Mouse (Mus musculus) ES-E14 (cell line): Measurements from ENCODE around the gene Rfx7. TPM values are rescaled to one million over a fixed set of nuclear protein-coding genes. Genes with fewer than 3 reads are reported as not detected.
"Not testable (repeated sequence)": the region's sequence is repeated elsewhere in the genome, so short reads cannot be mapped to it uniquely, and the experiment has no call there.

ENCODE experiments used
- DNase-seq: peaks from one replicate; pipeline ENCODE4 v3.0.0-alpha.2; 2013; ENCODE audit warnings: low read depth, low spot score
- H3K27ac ChIP-seq: 2 replicates; pipeline ENCODE4 v1.5.1; 2012; ENCODE audit warnings: low read depth, mild to moderate bottlenecking, low read length, moderate library complexity, mixed read lengths; ENCODE audit not compliant: poor library complexity, insufficient read depth, severe bottlenecking
- H3K36me3 ChIP-seq: 2 replicates; pipeline ENCODE4 v1.6.1; 2012; ENCODE audit warnings: mild to moderate bottlenecking, low read length, moderate library complexity, mixed read lengths; ENCODE audit not compliant: control insufficient read depth, poor library complexity, insufficient read depth, severe bottlenecking
- H3K4me1 ChIP-seq, 2 experiments: fragments of 150-350 bp in 1 of 2; sonication (generic) in 1 of 2; 2 replicates each; pipeline ENCODE4 v1.6.1; 2012; ENCODE audit warnings: low read length in 2 of 2, mild to moderate bottlenecking in 1 of 2, mixed read lengths in 1 of 2; ENCODE audit not compliant: control insufficient read depth in 2 of 2, insufficient read depth in 2 of 2, poor library complexity in 1 of 2
- H3K4me3 ChIP-seq, 2 experiments: fragments of 150-350 bp in 1 of 2; sonication (generic) in 1 of 2; 2 replicates each; pipeline ENCODE4 v1.5.1; 2012; ENCODE audit warnings: low read length in 2 of 2, low read depth in 1 of 2, mild to moderate bottlenecking in 1 of 2, mixed read lengths in 1 of 2; ENCODE audit not compliant: insufficient read depth in 1 of 2, poor library complexity in 1 of 2, severe bottlenecking in 1 of 2
- H3K9ac ChIP-seq: 2 replicates; pipeline ENCODE4 v1.6.1; 2012; ENCODE audit warnings: low read depth, mild to moderate bottlenecking, low read length, mixed read lengths; ENCODE audit not compliant: poor library complexity, insufficient read depth, severe bottlenecking
- H3K9me3 ChIP-seq: fragments of 150-350 bp; sonication (generic); 2 replicates; pipeline ENCODE4 v1.6.1; 2012; ENCODE audit warnings: low read depth, mild to moderate bottlenecking, low read length; ENCODE audit not compliant: control insufficient read depth, insufficient read depth
- CHD2 ChIP-seq: IDR thresholded peaks from 2 replicates; pipeline ENCODE4 v1.6.1; 2014; ENCODE audit warnings: mild to moderate bottlenecking, low read depth, low read length, inconsistent platforms
- HCFC1 ChIP-seq: IDR thresholded peaks from 2 replicates; pipeline ENCODE4 v1.6.1; 2012; ENCODE audit warnings: low read length, inconsistent platforms, borderline replicate concordance; ENCODE audit not compliant: insufficient read depth
- MAFK ChIP-seq: IDR thresholded peaks from 2 replicates; pipeline ENCODE4 v1.6.1; 2014; ENCODE audit warnings: mild to moderate bottlenecking, low read depth, low read length, inconsistent platforms; ENCODE audit not compliant: insufficient read depth
- ZC3H11A ChIP-seq: IDR thresholded peaks from 2 replicates; pipeline ENCODE4 v1.6.1; 2012; ENCODE audit warnings: low read depth, mild to moderate bottlenecking, inconsistent platforms, low read length, borderline replicate concordance
- ZNF384 ChIP-seq: IDR thresholded peaks from 2 replicates; pipeline ENCODE4 v1.6.1; 2012; ENCODE audit warnings: low read depth, low read length, inconsistent platforms
- in situ Hi-C, 2 experiments: fragments of 600-800 bp; cut with MboI; formaldehyde crosslinking; loops; one replicate each; pipeline ENCODE4 v1.15.1; 2025; ENCODE audit warnings: low sequenced_read_pairs in 2 of 2, inconsistent platforms in 1 of 2; ENCODE audit not compliant: unreplicated experiment in 2 of 2
- total RNA-seq: library from RNA; depleted of rRNA; stranded (reverse); fragments of 300-350 nt; gene quantifications from 2 replicates; pipeline ENCODE4 v1.2.3, GENCODE M21; 2012

Gene Rfx7
- total RNA-seq, 1 experiment, result 19.9 TPM

- peak overlapping the region; percentile 74 for H3K9ac ChIP-seq
- H3K27ac ChIP-seq, result peak overlapping the region; percentile 91
- H3K9me3 ChIP-seq, result no peaks in the 10 kb centered on the region
- TF ChIP-seq HCFC1, result 0 out of 2 replicates have a peak, but pooled peaks have one; percentile 12
- no peak for TF ChIP-seq MAFK
- peak; percentile 63; the same call in 1 of the 2 replicates for TF ChIP-seq CHD2
- no peak for TF ChIP-seq ZNF384
- peak; percentile 85 for DNase-seq
- peaks cover 14 to 16% of the 10 kb centered on the region in 2 experiments for H3K4me1 ChIP-seq
- H3K4me3 ChIP-seq, result peak overlapping the region; percentile 55 to 66
- in situ Hi-C loops, result no loop called here
- H3K36me3 ChIP-seq, result no peaks in the 10 kb centered on the region
These were observed 108.0 kb downstream of the Rfx7 start for GRCm38 (mm10) chr9:72639843-72640621.

DNA sequence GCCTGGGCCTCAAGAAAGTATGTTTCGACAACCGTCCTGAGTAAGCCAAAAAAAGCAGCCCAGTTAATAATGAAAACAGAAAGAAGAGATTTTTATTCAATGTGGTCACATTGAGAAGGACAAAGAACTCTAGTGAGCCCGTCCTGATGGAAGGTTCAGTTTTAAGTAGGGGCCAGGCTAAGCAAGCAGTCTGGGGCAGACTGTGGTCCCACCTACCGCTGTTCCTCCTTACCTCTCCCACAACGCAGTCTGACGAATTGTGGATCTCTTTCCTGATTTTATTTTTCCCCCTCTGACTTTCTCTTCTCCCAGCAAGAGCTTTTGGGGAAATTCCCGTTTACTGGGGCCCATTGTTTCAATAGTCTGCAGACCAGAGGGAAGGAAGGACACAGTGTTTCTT, 108.6 kb downstream of the Rfx7 start:
- peaks cover 14 to 16% of the 10 kb centered on the region in 2 experiments for H3K4me1 ChIP-seq
- TF ChIP-seq CHD2 (no peak), ZNF384 (no peak), MAFK (no peak), HCFC1 (no peak), ZC3H11A (no peak)
- peak overlapping the region; percentile 91 for H3K27ac ChIP-seq
- peak overlapping the region; percentile 69; the same call in 1 of the 2 replicates for H3K9ac ChIP-seq
- in situ Hi-C loops, result no loop called here
- H3K9me3 ChIP-seq, result no peaks in the 10 kb centered on the region
- DNase-seq, result no peak
- H3K36me3 ChIP-seq, result no peaks in the 10 kb centered on the region
- peak overlapping the region in 1 of 2 experiments; percentile 66; a peak in 3 of 4 replicates for H3K4me3 ChIP-seq

DNA sequence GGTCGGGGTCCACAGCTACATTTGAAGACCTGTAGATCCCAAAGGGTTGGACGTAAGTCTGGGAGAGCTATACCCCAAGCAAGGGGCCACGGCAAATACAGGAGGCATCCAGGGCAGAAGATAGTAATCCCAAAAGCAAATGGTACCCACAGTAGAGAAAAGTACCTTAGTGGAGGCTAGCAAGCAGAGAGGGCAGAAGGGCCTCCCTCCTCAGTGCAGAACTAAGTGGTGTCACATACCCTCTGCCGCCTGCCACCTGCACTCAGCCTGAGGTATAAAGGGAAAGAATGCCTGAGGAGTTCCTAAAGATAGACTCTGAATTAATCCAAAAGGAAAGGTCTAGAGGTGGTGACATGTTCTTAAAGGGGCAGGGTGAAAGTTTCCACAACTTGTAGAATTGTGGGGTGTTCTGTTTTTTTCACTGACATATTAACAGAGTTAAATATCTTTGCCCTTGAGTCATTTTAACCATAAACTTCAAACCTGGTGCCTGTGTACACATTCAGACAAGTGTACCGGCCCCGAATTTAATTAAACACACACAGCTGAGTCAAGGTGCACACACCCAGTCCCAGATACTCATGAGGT, 109.1 kb downstream of the Rfx7 start:
- TF ChIP-seq CHD2, result no peak
- TF ChIP-seq MAFK, result no peak
- TF ChIP-seq ZC3H11A, result no peak
- TF ChIP-seq HCFC1, result no peak
- TF ChIP-seq ZNF384, result no peak
- Histone ChIP-seq H3K36me3 (no peaks in the 10 kb centered on the region), H3K4me1 (peaks cover 14 to 16% of the 10 kb centered on the region in 2 experiments), H3K9me3 (no peaks in the 10 kb centered on the region), H3K27ac (peak overlapping the region; percentile 91), H3K4me3 (no peak overlapping the region; a peak in 1 of 4 replicates), H3K9ac (peak overlapping the region; percentile 69; the same call in 1 of the 2 replicates)
- no peak for DNase-seq
- in situ Hi-C loops, result no loop called here

DNA sequence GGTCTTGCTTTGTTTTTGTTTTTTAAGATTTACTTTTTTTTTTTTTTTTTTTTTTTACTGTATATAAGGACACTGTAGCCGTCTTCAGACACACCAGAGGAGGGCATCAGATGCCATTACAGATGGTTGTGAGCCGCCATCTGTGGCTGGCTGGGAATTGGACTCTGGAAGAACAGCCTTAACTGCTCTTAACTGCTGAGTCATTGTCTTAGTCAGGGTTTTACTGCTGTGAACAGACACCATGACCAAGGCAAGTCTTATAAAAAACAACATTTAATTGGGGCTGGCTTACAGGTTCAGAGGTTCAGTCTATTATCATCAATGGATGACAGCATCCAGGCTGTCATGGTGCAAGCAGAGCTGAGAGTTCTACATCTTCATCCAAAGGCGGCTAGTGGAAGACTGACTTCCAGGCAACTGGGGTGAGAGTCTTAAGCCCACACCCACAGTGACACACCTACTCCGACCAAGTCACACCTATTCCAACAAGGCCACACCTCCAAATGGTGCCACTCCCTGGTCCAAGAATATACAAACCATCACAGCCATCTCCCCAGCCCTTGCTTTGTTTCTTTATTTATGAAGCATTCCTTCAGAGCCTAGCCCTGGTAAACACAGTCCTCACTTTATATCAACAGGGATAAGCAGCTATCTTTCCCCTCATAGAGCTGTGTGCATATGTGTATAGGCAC, 110.9 kb downstream of the Rfx7 start:
- H3K9ac ChIP-seq, H3K9me3 ChIP-seq, DNase-seq, H3K36me3 ChIP-seq, in situ Hi-C loops: not testable (repeated sequence)
- Histone ChIP-seq H3K4me3 (peak overlapping the region; percentile 27 to 29; a peak in 3 of 4 replicates), H3K4me1 (peaks cover 13 to 14% of the 10 kb centered on the region in 2 experiments), H3K27ac (peak overlapping the region; percentile 53; the same call in 1 of the 2 replicates)
- TF ChIP-seq MAFK, result peak; percentile 91
